Mouse (Mus musculus) stomach, postnatal 0 days (tissue): ENCODE data around the gene Pdzrn4. TPM values are rescaled to one million over a fixed set of nuclear protein-coding genes. Genes with fewer than 3 reads are reported as not detected.
A peak's percentile ranks its signal among the peaks of the same experiment; 100 is the strongest.

Source experiments
- ATAC-seq: fragments of 200-750 bp; cut with Nextera tagmentation; 2 replicates; pipeline ENCODE4 v1.8.0; 2017; ENCODE audit not compliant: low FRiP score, low TSS enrichment
- DNase-seq: peaks from one replicate; pipeline ENCODE4 v3.0.0-alpha.2; 2016; ENCODE audit warnings: low spot score
- H3K27ac ChIP-seq: fragments of 300-500 bp; sonication (generic); replicated peaks from 2 replicates; pipeline ENCODE4 v1.5.1; 2014; ENCODE audit warnings: mild to moderate bottlenecking, control low read depth
- H3K27me3 ChIP-seq: fragments of 300-500 bp; sonication (generic); 2 replicates; pipeline ENCODE4 v1.6.1; 2014; ENCODE audit warnings: low read length; ENCODE audit not compliant: control insufficient read depth, insufficient read depth
- H3K36me3 ChIP-seq: fragments of 300-500 bp; sonication (generic); 2 replicates; pipeline ENCODE4 v1.6.1; 2014; ENCODE audit warnings: low read length, mixed read lengths; ENCODE audit not compliant: control insufficient read depth, insufficient read depth
- H3K4me1 ChIP-seq: fragments of 300-500 bp; sonication (generic); replicated peaks from 2 replicates; pipeline ENCODE4 v1.6.1; 2014; ENCODE audit warnings: antibody characterized with exemption; ENCODE audit not compliant: control insufficient read depth, insufficient read depth
- H3K4me2 ChIP-seq: fragments of 300-500 bp; sonication (generic); replicated peaks from 2 replicates; pipeline ENCODE4 v1.6.1; 2014; ENCODE audit warnings: low read depth, mild to moderate bottlenecking, control low read depth, moderate library complexity
- H3K4me3 ChIP-seq: fragments of 300-500 bp; sonication (generic); 2 replicates; pipeline ENCODE4 v1.5.1; 2014; ENCODE audit warnings: low read depth, low read length, control low read depth
- H3K9ac ChIP-seq: fragments of 300-500 bp; sonication (generic); 2 replicates; pipeline ENCODE4 v1.6.1; 2014; ENCODE audit warnings: mild to moderate bottlenecking, low read length, control low read depth, mixed read lengths
- H3K9me3 ChIP-seq: fragments of 300-500 bp; sonication (generic); 2 replicates; pipeline ENCODE4 v1.6.1; 2016; ENCODE audit warnings: low read length; ENCODE audit not compliant: control insufficient read depth
- CTCF ChIP-seq: IDR thresholded peaks from 2 replicates; pipeline ENCODE4 v1.5.1; 2016; ENCODE audit warnings: antibody characterized with exemption, low read depth, mild to moderate bottlenecking, moderate library complexity
- EP300 ChIP-seq: optimal IDR thresholded peaks from 2 replicates; pipeline ENCODE3; 2016; ENCODE audit warnings: antibody characterized with exemption
- WGBS: fragments of 180-500 bp; shearing (Covaris S2); extraction: QIAGEN DNeasy Blood & Tissue Kit; methylation state at CpG from one replicate; pipeline ENCODE4 v1.1.7; 2014; 5-methylcytosine and 5-hydroxymethylcytosine counted together
- polyA plus RNA-seq: library from polyadenylated mRNA; unstranded; fragments of >200 nt; fragmentation: Nextera tagmentation; extraction: Ambion mirVana; gene quantifications from 2 replicates; pipeline ENCODE4 v1.2.1, GENCODE M21; 2015

Pdzrn4 gene
- polyA plus RNA-seq, 1 experiment from 2014 or later, result 0.76 TPM

GRCm38 (mm10) chr15:92416658-92417057 lies 20.0 kb downstream of the Pdzrn4 start:
- no peaks in the 10 kb centered on the region for H3K27me3 ChIP-seq
- H3K27ac ChIP-seq, result no peak overlapping the region
- H3K4me3 ChIP-seq, result no peak overlapping the region
- no peak overlapping the region for H3K4me2 ChIP-seq
- H3K36me3 ChIP-seq, result no peaks in the 10 kb centered on the region
- ATAC-seq (no peak), DNase-seq (no peak)
- 51% methylated on average over 7 of the region's 7 CpGs for WGBS
- H3K9ac ChIP-seq, result no peak overlapping the region
- H3K9me3 ChIP-seq, result no peaks in the 10 kb centered on the region
- TF ChIP-seq CTCF, result no peak
- no peak for TF ChIP-seq EP300
- no peaks in the 10 kb centered on the region for H3K4me1 ChIP-seq

GRCm38 (mm10) chr15:92417120-92417519 lies 20.4 kb downstream of the Pdzrn4 start:
- ATAC-seq (no peak), DNase-seq (no peak)
- H3K36me3 ChIP-seq, result no peaks in the 10 kb centered on the region
- H3K4me1 ChIP-seq, result no peaks in the 10 kb centered on the region
- H3K27ac ChIP-seq, result no peak overlapping the region
- H3K9ac ChIP-seq, result no peak overlapping the region
- 51% methylated on average over 3 of the region's 3 CpGs for WGBS
- H3K4me3 ChIP-seq, result no peak overlapping the region
- no peaks in the 10 kb centered on the region for H3K9me3 ChIP-seq
- no peaks in the 10 kb centered on the region for H3K27me3 ChIP-seq
- H3K4me2 ChIP-seq, result no peak overlapping the region
- no peak for TF ChIP-seq CTCF
- no peak for TF ChIP-seq EP300

GRCm38 (mm10) chr15:92434605-92435004 lies 37.9 kb downstream of the Pdzrn4 start:
- H3K4me1 ChIP-seq, result no peaks in the 10 kb centered on the region
- H3K9ac ChIP-seq, result no peak overlapping the region
- no peak for ATAC-seq
- 7% methylated on average over 6 of the region's 6 CpGs for WGBS
- no peak overlapping the region for H3K4me2 ChIP-seq
- H3K27ac ChIP-seq, result no peak overlapping the region
- peak; percentile 80 for TF ChIP-seq CTCF
- TF ChIP-seq EP300, result no peak
- H3K9me3 ChIP-seq, result no peaks in the 10 kb centered on the region
- DNase-seq, result no peak
- no peaks in the 10 kb centered on the region for H3K27me3 ChIP-seq
- H3K36me3 ChIP-seq, result no peaks in the 10 kb centered on the region
- no peak overlapping the region for H3K4me3 ChIP-seq

- ATAC-seq (no peak), DNase-seq (no peak)
- TF ChIP-seq EP300 (no peak), CTCF (no peak)
- 41% methylated on average over 4 of the region's 4 CpGs for WGBS
- H3K36me3 ChIP-seq, result no peaks in the 10 kb centered on the region
- no peak overlapping the region for H3K9ac ChIP-seq
- no peaks in the 10 kb centered on the region for H3K4me1 ChIP-seq
- no peaks in the 10 kb centered on the region for H3K27me3 ChIP-seq
- no peak overlapping the region for H3K4me3 ChIP-seq
- H3K27ac ChIP-seq, result no peak overlapping the region
- no peaks in the 10 kb centered on the region for H3K9me3 ChIP-seq
- H3K4me2 ChIP-seq, result no peak overlapping the region
These were observed 38.6 kb downstream of the Pdzrn4 start for GRCm38 (mm10) chr15:92435306-92435705.

GRCm38 (mm10) chr15:92441630-92442180 lies 45.0 kb downstream of the Pdzrn4 start:
- Histone ChIP-seq H3K27ac (no peak overlapping the region), H3K9me3 (no peaks in the 10 kb centered on the region), H3K4me2 (no peak overlapping the region), H3K9ac (no peak overlapping the region), H3K27me3 (no peaks in the 10 kb centered on the region), H3K36me3 (no peaks in the 10 kb centered on the region), H3K4me3 (no peak overlapping the region), H3K4me1 (no peaks in the 10 kb centered on the region)
- DNase-seq (no peak), ATAC-seq (no peak)
- 44% methylated on average over 19 of the region's 19 CpGs for WGBS
- TF ChIP-seq EP300 (no peak), CTCF (no peak)

- 38% methylated on average over 8 of the region's 8 CpGs for WGBS
- Histone ChIP-seq H3K27ac (no peak overlapping the region), H3K9me3 (no peaks in the 10 kb centered on the region), H3K27me3 (no peaks in the 10 kb centered on the region), H3K4me2 (no peak overlapping the region), H3K4me3 (no peak overlapping the region), H3K9ac (no peak overlapping the region), H3K4me1 (no peaks in the 10 kb centered on the region), H3K36me3 (no peaks in the 10 kb centered on the region)
- DNase-seq (peak; percentile 18), ATAC-seq (no peak)
- no peak for TF ChIP-seq EP300
- TF ChIP-seq CTCF, result peak; percentile 73
These were observed 51.0 kb downstream of the Pdzrn4 start for GRCm38 (mm10) chr15:92447708-92448147.
